Mouse (Mus musculus) forebrain, embryonic 14.5 days (tissue): ENCODE measurements around the gene Ttc28. TPM values are rescaled to one million over a fixed set of nuclear protein-coding genes. Genes with fewer than 3 reads are reported as not detected.

Experiments used
- ATAC-seq: fragments of 200-750 bp; cut with Nextera tagmentation; 2 replicates; pipeline ENCODE4 v1.8.0; 2017; ENCODE audit warnings: mild to moderate bottlenecking, moderate library complexity
- DNase-seq: peaks from one replicate; pipeline ENCODE4 v3.0.0-alpha.2; 2015; ENCODE audit warnings: low spot score
- H3K27ac ChIP-seq: fragments of 300-500 bp; sonication (generic); 2 replicates; pipeline ENCODE4 v1.5.1; 2014; ENCODE audit warnings: low read depth, mild to moderate bottlenecking, control low read depth, low read length, moderate library complexity
- H3K27me3 ChIP-seq: fragments of 300-500 bp; sonication (generic); replicated peaks from 2 replicates; pipeline ENCODE4 v1.6.1; 2014; ENCODE audit warnings: low read length, control low read depth, mixed read lengths; ENCODE audit not compliant: control insufficient read depth, insufficient read depth
- H3K36me3 ChIP-seq: fragments of 300-500 bp; sonication (generic); 2 replicates; pipeline ENCODE4 v1.6.1; 2014; ENCODE audit warnings: low read length, control low read depth; ENCODE audit not compliant: control insufficient read depth, insufficient read depth
- H3K4me1 ChIP-seq: fragments of 300-500 bp; sonication (generic); 2 replicates; pipeline ENCODE4 v1.6.1; 2014; ENCODE audit warnings: antibody characterized with exemption, low read length, control low read depth; ENCODE audit not compliant: control insufficient read depth, insufficient read depth
- H3K4me2 ChIP-seq: fragments of 300-500 bp; sonication (generic); 2 replicates; pipeline ENCODE4 v1.6.1; 2014; ENCODE audit warnings: mild to moderate bottlenecking, control low read depth, low read length
- H3K4me3 ChIP-seq: fragments of 300-500 bp; sonication (generic); 2 replicates; pipeline ENCODE4 v1.5.1; 2014; ENCODE audit warnings: low read depth, low read length, control low read depth
- H3K9ac ChIP-seq: fragments of 300-500 bp; sonication (generic); 2 replicates; pipeline ENCODE4 v1.6.1; 2014; ENCODE audit warnings: mild to moderate bottlenecking, low read length, control low read depth, moderate library complexity
- H3K9me3 ChIP-seq: fragments of 300-500 bp; sonication (generic); replicated peaks from 2 replicates; pipeline ENCODE4 v1.6.1; 2016; ENCODE audit warnings: low read length, control low read depth, mixed read lengths; ENCODE audit not compliant: control insufficient read depth
- WGBS: fragments of 180-500 bp; shearing (Covaris S2); extraction: QIAGEN DNeasy Blood & Tissue Kit; methylation state at CpG from one replicate; pipeline ENCODE4 v1.1.7; 2014; 5-methylcytosine and 5-hydroxymethylcytosine counted together
- polyA plus RNA-seq: library from polyadenylated mRNA; unstranded; fragments of >200 nt; fragmentation: Nextera tagmentation; extraction: Ambion mirVana; gene quantifications from 2 replicates; pipeline ENCODE4 v1.2.1, GENCODE M21; 2014

The Ttc28 gene
- polyA plus RNA-seq, 1 experiment from 2014 or later, result 29.0 TPM

- peak; percentile 33; the same call in 1 of the 2 replicates for ATAC-seq
- peak overlapping the region; percentile 23; the same call in 1 of the 2 replicates for H3K27ac ChIP-seq
- H3K36me3 ChIP-seq, result no peaks in the 10 kb centered on the region
- peak; percentile 75 for DNase-seq
- no peaks in the 10 kb centered on the region for H3K27me3 ChIP-seq
- peaks cover 34% of the 10 kb centered on the region for H3K4me1 ChIP-seq
- H3K4me3 ChIP-seq, result no peak overlapping the region
- WGBS, result 46% methylated on average over 8 of the region's 8 CpGs
- H3K9me3 ChIP-seq, result no peaks in the 10 kb centered on the region
- H3K9ac ChIP-seq, result no peak overlapping the region
- H3K4me2 ChIP-seq, result 0 out of 2 replicates have a peak overlapping the region, but pooled peaks have one; percentile 8
Observed at GRCm38 (mm10) chr5:111207924-111208659, 328.5 kb downstream of the Ttc28 start.

GRCm38 (mm10) chr5:111208660-111208969 is 329.0 kb downstream of the Ttc28 start:
- no peak overlapping the region for H3K9ac ChIP-seq
- no peak overlapping the region for H3K4me2 ChIP-seq
- no peaks in the 10 kb centered on the region for H3K9me3 ChIP-seq
- ATAC-seq (peak; percentile 51; the same call in 1 of the 2 replicates), DNase-seq (peak; percentile 80)
- H3K4me1 ChIP-seq, result peaks cover 30% of the 10 kb centered on the region
- WGBS, result 42% methylated on average over 5 of the region's 5 CpGs
- no peak overlapping the region for H3K27ac ChIP-seq
- no peak overlapping the region for H3K4me3 ChIP-seq
- H3K36me3 ChIP-seq, result no peaks in the 10 kb centered on the region
- no peaks in the 10 kb centered on the region for H3K27me3 ChIP-seq

GRCm38 (mm10) chr5:111213935-111214450 is 334.4 kb downstream of the Ttc28 start:
- no peaks in the 10 kb centered on the region for H3K27me3 ChIP-seq
- no peaks in the 10 kb centered on the region for H3K36me3 ChIP-seq
- H3K4me2 ChIP-seq, result no peak overlapping the region
- no peak for ATAC-seq
- H3K4me3 ChIP-seq, result no peak overlapping the region
- DNase-seq, result no peak
- no peaks in the 10 kb centered on the region for H3K9me3 ChIP-seq
- WGBS, result 53% methylated on average over 8 of the region's 8 CpGs
- peaks cover 39% of the 10 kb centered on the region for H3K4me1 ChIP-seq
- H3K9ac ChIP-seq, result peak overlapping the region; percentile 29; the same call in 1 of the 2 replicates
- H3K27ac ChIP-seq, result no peak overlapping the region

- peak; percentile 61 for ATAC-seq
- Histone ChIP-seq H3K4me3 (no peak overlapping the region), H3K9ac (peak overlapping the region; percentile 26; the same call in 1 of the 2 replicates), H3K4me2 (peak overlapping the region; percentile 30), H3K36me3 (no peaks in the 10 kb centered on the region), H3K27me3 (no peaks in the 10 kb centered on the region), H3K9me3 (no peaks in the 10 kb centered on the region), H3K27ac (peak overlapping the region; percentile 75), H3K4me1 (peaks cover 46% of the 10 kb centered on the region)
- peak; percentile 69 for DNase-seq
- WGBS, result 16% methylated on average over 13 of the region's 13 CpGs
Observed at GRCm38 (mm10) chr5:111214890-111215289, 335.3 kb downstream of the Ttc28 start.

GRCm38 (mm10) chr5:111215722-111216121 is 336.1 kb downstream of the Ttc28 start:
- Histone ChIP-seq H3K36me3 (no peaks in the 10 kb centered on the region), H3K27ac (peak overlapping the region; percentile 75; the same call in 1 of the 2 replicates), H3K4me2 (no peak overlapping the region), H3K9me3 (no peaks in the 10 kb centered on the region), H3K27me3 (no peaks in the 10 kb centered on the region), H3K4me3 (no peak overlapping the region), H3K9ac (no peak overlapping the region), H3K4me1 (peaks cover 54% of the 10 kb centered on the region)
- ATAC-seq, result no peak
- 77% methylated on average over 11 of the region's 11 CpGs for WGBS
- DNase-seq, result no peak

- no peak for ATAC-seq
- H3K9me3 ChIP-seq, result no peaks in the 10 kb centered on the region
- H3K4me2 ChIP-seq, result no peak overlapping the region
- DNase-seq, result no peak
- 80% methylated on average over 9 of the region's 9 CpGs for WGBS
- peaks cover 59% of the 10 kb centered on the region for H3K4me1 ChIP-seq
- no peaks in the 10 kb centered on the region for H3K36me3 ChIP-seq
- 0 out of 2 replicates have a peak overlapping the region, but pooled peaks have one; percentile 75 for H3K27ac ChIP-seq
- no peak overlapping the region for H3K9ac ChIP-seq
- H3K4me3 ChIP-seq, result no peak overlapping the region
- no peaks in the 10 kb centered on the region for H3K27me3 ChIP-seq
Observed at GRCm38 (mm10) chr5:111216166-111216565, 336.6 kb downstream of the Ttc28 start.

GRCm38 (mm10) chr5:111217447-111218110 is 338.0 kb downstream of the Ttc28 start:
- ATAC-seq, result peak; percentile 32; the same call in 1 of the 2 replicates
- Histone ChIP-seq H3K9ac (peak overlapping the region; percentile 22; the same call in 1 of the 2 replicates), H3K4me1 (peaks cover 67% of the 10 kb centered on the region), H3K9me3 (no peaks in the 10 kb centered on the region), H3K27me3 (no peaks in the 10 kb centered on the region), H3K4me2 (no peak overlapping the region), H3K4me3 (no peak overlapping the region), H3K27ac (peak overlapping the region; percentile 87), H3K36me3 (no peaks in the 10 kb centered on the region)
- peak; percentile 63 for DNase-seq
- WGBS, result 66% methylated on average over 18 of the region's 18 CpGs

GRCm38 (mm10) chr5:111218111-111218891 is 338.7 kb downstream of the Ttc28 start:
- WGBS, result 63% methylated on average over 6 of the region's 6 CpGs
- Histone ChIP-seq H3K27me3 (no peaks in the 10 kb centered on the region), H3K9ac (peak overlapping the region; percentile 22; the same call in 1 of the 2 replicates), H3K4me1 (peaks cover 67% of the 10 kb centered on the region), H3K27ac (peak overlapping the region; percentile 87), H3K4me2 (no peak overlapping the region), H3K4me3 (no peak overlapping the region), H3K36me3 (peaks cover 4% of the 10 kb centered on the region), H3K9me3 (no peaks in the 10 kb centered on the region)
- DNase-seq (no peak), ATAC-seq (no peak)
